Mouse (Mus musculus) hindbrain, postnatal 0 days (tissue): Measurements from ENCODE around the gene Hist1h3a. TPM values are rescaled to one million over a fixed set of nuclear protein-coding genes. Genes with fewer than 3 reads are reported as not detected.
"Not testable (repeated sequence)": the region's sequence is repeated elsewhere in the genome, so short reads cannot be mapped to it uniquely, and the experiment has no call there.

ENCODE experiments used
- ATAC-seq: fragments of 200-750 bp; cut with Nextera tagmentation; 2 replicates; pipeline ENCODE4 v1.8.0; 2017; ENCODE audit warnings: mild to moderate bottlenecking, moderate TSS enrichment, moderate library complexity
- DNase-seq: peaks from one replicate; pipeline ENCODE4 v3.0.0-alpha.2; 2015; ENCODE audit warnings: low spot score
- H3K27ac ChIP-seq: fragments of 300-500 bp; sonication (generic); 2 replicates; pipeline ENCODE4 v1.5.1; 2014; ENCODE audit warnings: mild to moderate bottlenecking
- H3K27me3 ChIP-seq: fragments of 300-500 bp; sonication (generic); 2 replicates; pipeline ENCODE4 v1.6.1; 2014; ENCODE audit warnings: low read length, mixed read lengths; ENCODE audit not compliant: insufficient read depth
- H3K36me3 ChIP-seq: fragments of 300-500 bp; sonication (generic); 2 replicates; pipeline ENCODE4 v1.6.1; 2014; ENCODE audit warnings: low read length, mixed read lengths; ENCODE audit not compliant: insufficient read depth
- H3K4me1 ChIP-seq: fragments of 300-500 bp; sonication (generic); 2 replicates; pipeline ENCODE4 v1.6.1; 2014; ENCODE audit warnings: antibody characterized with exemption, low read length, mixed read lengths; ENCODE audit not compliant: insufficient read depth
- H3K4me2 ChIP-seq: fragments of 300-500 bp; sonication (generic); 2 replicates; pipeline ENCODE4 v1.6.1; 2014; ENCODE audit warnings: low read depth, mild to moderate bottlenecking, low read length, moderate library complexity, mixed read lengths
- H3K4me3 ChIP-seq: fragments of 300-500 bp; sonication (generic); 2 replicates; pipeline ENCODE4 v1.5.1; 2014; ENCODE audit warnings: low read length
- H3K9ac ChIP-seq: fragments of 300-500 bp; sonication (generic); replicated peaks from 2 replicates; pipeline ENCODE4 v1.6.1; 2014; ENCODE audit warnings: mild to moderate bottlenecking, low read length, moderate library complexity, mixed read lengths
- H3K9me3 ChIP-seq: fragments of 300-500 bp; sonication (generic); 2 replicates; pipeline ENCODE4 v1.6.1; 2016; ENCODE audit warnings: low read length, mixed read lengths
- CTCF ChIP-seq: IDR thresholded peaks from 2 replicates; pipeline ENCODE4 v1.5.1; 2016; ENCODE audit warnings: antibody characterized with exemption, control low read depth, low read depth
- WGBS: fragments of 180-500 bp; shearing (Covaris S2); extraction: QIAGEN DNeasy Blood & Tissue Kit; methylation state at CpG from one replicate; pipeline ENCODE4 v1.1.7; 2014; 5-methylcytosine and 5-hydroxymethylcytosine counted together
- polyA plus RNA-seq: library from polyadenylated mRNA; unstranded; fragments of >200 nt; fragmentation: Nextera tagmentation; extraction: Ambion mirVana; gene quantifications from 2 replicates; pipeline ENCODE4 v1.2.1, GENCODE M21; 2015
- total RNA-seq: library from RNA; depleted of rRNA; stranded (reverse); fragments of >200 nt; gene quantifications from 2 replicates; pipeline ENCODE4 v1.2.3, GENCODE M21; 2014; rRNA removed

Hist1h3a gene
- total RNA-seq (2,055 and 2,536 TPM in 2 replicates), polyA plus RNA-seq (1.5 and 2.1 TPM in 2 replicates)

GRCm38 (mm10) chr13:23761871-23762821 lies at the start of gene Hist1h3a:
Gene Hist1h3a, minus strand, starts transcription at chr13:23762386.
- not testable (repeated sequence) for H3K36me3 ChIP-seq, H3K9me3 ChIP-seq, H3K27me3 ChIP-seq, H3K4me1 ChIP-seq
- ATAC-seq (peak; percentile 78), DNase-seq (peak; percentile 89)
- WGBS, result under 1% methylated on average over 25 of the region's 52 CpGs
- H3K9ac ChIP-seq, result peak within 1 kb of the TSS; percentile 25
- H3K4me2 ChIP-seq, result peak within 1 kb of the TSS; percentile 84
- peak within 1 kb of the TSS; percentile 89 for H3K27ac ChIP-seq
- H3K4me3 ChIP-seq, result peak within 1 kb of the TSS; percentile 55

GRCm38 (mm10) chr13:23806422-23807052 lies 44.4 kb upstream of the Hist1h3a start, which contains the start of gene Slc17a2:
Gene Slc17a2, plus strand, starts transcription at chr13:23806993.
- DNase-seq, result no peak
- H3K4me2 ChIP-seq, result no peak within 1 kb of the TSS
- WGBS, result 83% methylated on average over 15 of the region's 15 CpGs

GRCm38 (mm10) chr13:23804532-23804931 lies 42.3 kb upstream of the Hist1h3a start:
- Histone ChIP-seq H3K4me2 (no peak overlapping the region), H3K36me3 (no peaks in the 10 kb centered on the region), H3K27me3 (no peaks in the 10 kb centered on the region), H3K27ac (no peak overlapping the region), H3K4me3 (no peak overlapping the region), H3K9ac (no peak overlapping the region), H3K4me1 (no peaks in the 10 kb centered on the region), H3K9me3 (no peaks in the 10 kb centered on the region)
- TF ChIP-seq CTCF, result no peak
- DNase-seq (no peak), ATAC-seq (no peak)
- 82% methylated on average over 2 of the region's 2 CpGs for WGBS

More at GRCm38 (mm10) chr13:23806422-23807052, 44.4 kb upstream of the Hist1h3a start, which contains the start of gene Slc17a2:
- no peak within 1 kb of the TSS for H3K4me3 ChIP-seq
- TF ChIP-seq CTCF, result no peak
- H3K4me1 ChIP-seq, result no peaks in the 10 kb centered on the region
- H3K9me3 ChIP-seq, result no peaks in the 10 kb centered on the region
- no peak within 1 kb of the TSS for H3K27ac ChIP-seq
- no peaks in the 10 kb centered on the region for H3K36me3 ChIP-seq
- ATAC-seq, result no peak
- no peaks in the 10 kb centered on the region for H3K27me3 ChIP-seq
- H3K9ac ChIP-seq, result no peak within 1 kb of the TSS

- H3K9me3 ChIP-seq, result no peaks in the 10 kb centered on the region
- no peak overlapping the region for H3K9ac ChIP-seq
- H3K4me1 ChIP-seq, result no peaks in the 10 kb centered on the region
- TF ChIP-seq CTCF, result no peak
- no peaks in the 10 kb centered on the region for H3K27me3 ChIP-seq
- no peaks in the 10 kb centered on the region for H3K36me3 ChIP-seq
- H3K27ac ChIP-seq, result no peak overlapping the region
- H3K4me2 ChIP-seq, result no peak overlapping the region
- DNase-seq (no peak), ATAC-seq (no peak)
- WGBS, result 82% methylated on average over 5 of the region's 5 CpGs
- no peak overlapping the region for H3K4me3 ChIP-seq
Measured at GRCm38 (mm10) chr13:23799405-23799804, 37.2 kb upstream of the Hist1h3a start.

- Histone ChIP-seq H3K4me2 (no peak overlapping the region), H3K36me3 (no peaks in the 10 kb centered on the region), H3K9ac (no peak overlapping the region), H3K9me3 (no peaks in the 10 kb centered on the region), H3K4me1 (no peaks in the 10 kb centered on the region), H3K4me3 (no peak overlapping the region), H3K27ac (no peak overlapping the region), H3K27me3 (no peaks in the 10 kb centered on the region)
- ATAC-seq (peak; percentile 78; the same call in 1 of the 2 replicates), DNase-seq (peak; percentile 91)
- WGBS, result 46% methylated on average over 2 of the region's 2 CpGs
- TF ChIP-seq CTCF, result peak; percentile 86
Measured at GRCm38 (mm10) chr13:23792520-23792919, 30.3 kb upstream of the Hist1h3a start.

- ATAC-seq, result no peak
- no peak for TF ChIP-seq CTCF
- H3K9me3 ChIP-seq, result no peaks in the 10 kb centered on the region
- no peaks in the 10 kb centered on the region for H3K36me3 ChIP-seq
- H3K4me2 ChIP-seq, result no peak overlapping the region
- H3K4me1 ChIP-seq, result no peaks in the 10 kb centered on the region
- H3K27ac ChIP-seq, result no peak overlapping the region
- no peaks in the 10 kb centered on the region for H3K27me3 ChIP-seq
- no peak for DNase-seq
- no peak overlapping the region for H3K9ac ChIP-seq
- H3K4me3 ChIP-seq, result no peak overlapping the region
- WGBS, result 89% methylated on average over 4 of the region's 4 CpGs
Measured at GRCm38 (mm10) chr13:23779025-23779424, 16.8 kb upstream of the Hist1h3a start.
